Mouse (Mus musculus) embryonic facial prominence, embryonic 12.5 days (tissue): Measurements from ENCODE around the gene Map3k5. TPM values are rescaled to one million over a fixed set of nuclear protein-coding genes. Genes with fewer than 3 reads are reported as not detected.

Experiments
- ATAC-seq: fragments of 200-750 bp; cut with Nextera tagmentation; 2 replicates; pipeline ENCODE4 v1.8.0; 2017; ENCODE audit not compliant: insufficient number of reproducible peaks, insufficient read depth, low FRiP score, low TSS enrichment
- H3K27ac ChIP-seq: fragments of 300-500 bp; sonication (generic); 2 replicates; pipeline ENCODE4 v1.5.1; 2016; ENCODE audit warnings: mild to moderate bottlenecking
- H3K27me3 ChIP-seq: fragments of 300-500 bp; sonication (generic); 2 replicates; pipeline ENCODE4 v1.6.1; 2016; ENCODE audit warnings: mild to moderate bottlenecking, moderate library complexity
- H3K36me3 ChIP-seq: fragments of 300-500 bp; sonication (generic); 2 replicates; pipeline ENCODE4 v1.6.1; 2016; ENCODE audit warnings: mild to moderate bottlenecking
- H3K4me1 ChIP-seq: fragments of 300-500 bp; sonication (generic); 2 replicates; pipeline ENCODE4 v1.6.1; 2016
- H3K4me2 ChIP-seq: fragments of 300-500 bp; sonication (generic); replicated peaks from 2 replicates; pipeline ENCODE4 v1.6.1; 2016; ENCODE audit warnings: mild to moderate bottlenecking, moderate library complexity
- H3K4me3 ChIP-seq: fragments of 300-500 bp; sonication (generic); 2 replicates; pipeline ENCODE4 v1.5.1; 2016; ENCODE audit warnings: mild to moderate bottlenecking
- H3K9ac ChIP-seq: fragments of 300-500 bp; sonication (generic); 2 replicates; pipeline ENCODE4 v1.6.1; 2016; ENCODE audit warnings: mild to moderate bottlenecking, moderate library complexity
- H3K9me3 ChIP-seq: fragments of 300-500 bp; sonication (generic); 2 replicates; pipeline ENCODE4 v1.6.1; 2016; ENCODE audit warnings: mild to moderate bottlenecking, moderate library complexity
- WGBS: fragments of 180-500 bp; shearing (Covaris S2); methylation state at CpG from one replicate; pipeline ENCODE4 v1.1.7; 2016; 5-methylcytosine and 5-hydroxymethylcytosine counted together
- polyA plus RNA-seq: library from polyadenylated mRNA; unstranded; fragments of >200 nt; fragmentation: Nextera tagmentation; extraction: Ambion mirVana; gene quantifications from 2 replicates; pipeline ENCODE4 v1.2.1, GENCODE M21; 2016

The Map3k5 gene
- polyA plus RNA-seq, 1 experiment from 2014 or later: 2.5 TPM

DNA sequence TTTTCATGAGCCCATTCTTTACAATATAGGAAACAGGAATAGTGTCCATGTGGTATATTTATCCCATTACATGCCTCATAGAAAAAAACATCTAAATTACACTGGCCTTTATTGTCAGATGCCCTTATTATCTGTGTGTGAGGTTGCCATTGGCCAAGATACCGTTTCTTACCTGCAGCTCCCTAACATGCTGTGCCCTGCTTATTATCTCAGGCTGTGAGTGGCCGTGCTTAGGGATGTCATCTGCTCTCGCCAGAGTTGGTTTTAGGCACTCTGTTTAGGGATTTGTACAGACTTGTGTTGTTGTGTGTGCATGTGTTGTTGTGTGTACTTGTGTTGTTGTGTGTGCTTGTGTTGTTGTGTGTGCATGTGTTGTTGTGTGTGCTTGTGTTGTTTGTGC lies 84.5 kb downstream of the Map3k5 start:
- Histone ChIP-seq H3K27me3 (no peaks in the 10 kb centered on the region), H3K9me3 (0 out of 2 replicates have a peak, but pooled peaks cover 5% of the 10 kb centered on the region), H3K4me3 (no peak overlapping the region), H3K4me1 (peaks cover 8% of the 10 kb centered on the region; the same call in 1 of the 2 replicates), H3K4me2 (no peak overlapping the region), H3K36me3 (no peaks in the 10 kb centered on the region), H3K9ac (no peak overlapping the region), H3K27ac (no peak overlapping the region)
- no peak for ATAC-seq
- 92% methylated on average over 3 of the region's 3 CpGs for WGBS

DNA sequence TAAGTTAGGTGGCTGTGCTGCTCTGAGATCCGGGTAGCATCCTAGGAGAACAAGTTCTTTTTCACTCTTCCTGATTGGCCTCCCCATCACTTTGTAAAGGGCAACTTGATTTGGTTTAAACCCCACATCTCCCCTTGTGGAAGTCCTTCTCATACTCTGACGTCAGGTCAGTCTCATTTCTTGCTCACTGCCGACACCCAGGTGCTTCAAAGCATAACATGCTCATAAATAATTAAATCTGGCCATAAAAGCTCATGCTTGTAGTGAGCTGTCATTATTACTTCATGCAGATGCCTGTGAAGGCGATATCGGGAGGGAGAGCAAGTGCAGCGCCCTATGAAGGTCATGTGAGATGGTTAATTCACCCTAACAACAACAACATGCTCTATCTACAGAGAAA lies 87.0 kb downstream of the Map3k5 start:
- WGBS: 85% methylated on average over 6 of the region's 6 CpGs
- Histone ChIP-seq H3K27ac (no peak overlapping the region), H3K4me2 (no peak overlapping the region), H3K4me3 (no peak overlapping the region), H3K36me3 (no peaks in the 10 kb centered on the region), H3K9ac (no peak overlapping the region), H3K27me3 (no peaks in the 10 kb centered on the region), H3K9me3 (0 out of 2 replicates have a peak, but pooled peaks cover 5% of the 10 kb centered on the region), H3K4me1 (peaks cover 8% of the 10 kb centered on the region; the same call in 1 of the 2 replicates)
- ATAC-seq: no peak

DNA sequence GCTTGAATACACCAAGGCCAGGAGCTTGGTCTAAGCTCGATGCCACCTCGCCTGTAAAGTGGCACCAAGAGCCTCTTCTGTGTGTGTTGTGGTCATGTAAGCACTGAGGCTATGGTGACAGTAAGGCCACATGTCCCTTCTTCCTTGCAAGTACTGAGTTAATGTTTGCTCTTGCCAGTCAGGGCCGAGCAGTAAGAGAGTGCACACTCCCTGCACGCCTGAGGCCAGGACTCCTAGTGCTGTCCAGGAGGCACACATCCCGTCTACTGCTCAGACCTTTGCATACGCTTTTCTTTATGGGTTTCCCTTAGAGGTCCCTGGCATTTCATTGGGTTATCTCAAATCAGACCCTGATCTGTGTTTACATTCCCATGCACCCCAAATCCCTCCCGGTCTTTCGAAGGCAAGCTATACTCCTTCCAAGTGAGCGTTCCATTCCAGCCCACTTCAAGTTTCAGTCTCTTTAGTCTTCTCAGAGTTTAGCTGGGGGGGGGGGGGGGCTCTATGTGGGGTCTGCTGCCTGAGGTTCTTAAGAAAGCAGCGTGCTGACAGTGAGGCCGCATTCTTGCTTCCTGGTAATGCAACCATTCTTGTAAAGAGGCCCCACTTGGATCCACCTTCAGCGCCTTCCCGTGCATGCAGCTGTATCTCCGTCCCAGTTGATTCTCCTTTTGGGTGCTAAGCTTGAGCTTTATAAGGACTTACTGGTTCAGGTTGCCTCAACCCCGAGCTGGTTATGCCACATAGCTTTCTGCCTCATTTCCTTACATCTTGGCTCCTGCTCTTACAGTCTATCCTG lies 87.6 kb downstream of the Map3k5 start:
- Histone ChIP-seq H3K9ac (no peak overlapping the region), H3K4me1 (peaks cover 8% of the 10 kb centered on the region; the same call in 1 of the 2 replicates), H3K27ac (no peak overlapping the region), H3K27me3 (no peaks in the 10 kb centered on the region), H3K4me2 (no peak overlapping the region), H3K36me3 (no peaks in the 10 kb centered on the region), H3K9me3 (0 out of 2 replicates have a peak, but pooled peaks cover 5% of the 10 kb centered on the region), H3K4me3 (no peak overlapping the region)
- no peak for ATAC-seq
- whole genome bisulfite sequencing: 80% methylated on average over 15 of the region's 15 CpGs

DNA sequence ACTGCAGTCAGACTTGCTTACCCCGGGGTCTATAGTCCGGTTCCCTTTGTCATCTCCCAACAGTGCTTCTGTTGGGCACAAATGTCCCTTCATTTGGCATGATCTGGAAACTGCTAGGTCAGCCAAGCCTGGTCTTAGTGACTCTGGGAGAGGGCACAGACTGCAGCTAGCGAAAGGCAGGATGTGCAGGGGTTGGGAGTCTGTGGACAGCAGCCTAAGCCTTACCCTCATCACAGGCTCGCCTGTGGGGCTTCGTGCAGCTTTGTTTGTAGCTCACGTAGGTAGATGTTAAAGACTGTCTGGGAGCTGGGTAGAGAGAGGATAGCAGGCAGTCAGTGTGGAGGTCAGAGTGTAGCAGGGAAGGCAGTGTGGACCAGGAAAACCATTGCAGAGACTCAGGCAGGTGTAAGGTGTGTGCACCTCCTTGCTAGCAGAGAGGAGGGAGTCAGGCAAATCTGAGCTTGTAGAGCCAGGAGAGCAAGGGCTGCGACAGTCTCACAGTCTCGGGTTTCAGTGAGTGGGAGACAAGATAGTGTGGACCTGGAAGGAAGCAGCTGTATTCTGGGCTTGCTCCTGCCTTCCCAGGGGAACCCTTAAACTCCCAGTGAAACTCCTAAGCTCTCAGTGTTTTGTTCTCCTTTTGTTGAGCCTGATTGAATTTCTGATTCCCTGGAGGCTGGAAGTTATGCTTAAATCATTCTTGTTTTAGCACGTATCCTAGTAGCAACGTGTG lies 88.5 kb downstream of the Map3k5 start:
- WGBS: 60% methylated on average over 10 of the region's 10 CpGs
- Histone ChIP-seq H3K27ac (no peak overlapping the region), H3K4me1 (peaks cover 8% of the 10 kb centered on the region; the same call in 1 of the 2 replicates), H3K9me3 (0 out of 2 replicates have a peak, but pooled peaks cover 3% of the 10 kb centered on the region), H3K36me3 (no peaks in the 10 kb centered on the region), H3K9ac (no peak overlapping the region), H3K27me3 (no peaks in the 10 kb centered on the region), H3K4me3 (no peak overlapping the region), H3K4me2 (no peak overlapping the region)
- ATAC-seq: 0 out of 2 replicates have a peak, but pooled peaks have one; percentile 10

- Histone ChIP-seq H3K27me3 (no peaks in the 10 kb centered on the region), H3K9ac (no peak overlapping the region), H3K36me3 (no peaks in the 10 kb centered on the region), H3K4me3 (no peak overlapping the region), H3K9me3 (no peaks in the 10 kb centered on the region), H3K4me1 (peaks cover 8% of the 10 kb centered on the region; the same call in 1 of the 2 replicates), H3K4me2 (no peak overlapping the region), H3K27ac (no peak overlapping the region)
- 79% methylated on average over 10 of the region's 10 CpGs for WGBS
- ATAC-seq: no peak
Measured at GRCm38 (mm10) chr10:20023524-20023923, 89.3 kb downstream of the Map3k5 start.

DNA sequence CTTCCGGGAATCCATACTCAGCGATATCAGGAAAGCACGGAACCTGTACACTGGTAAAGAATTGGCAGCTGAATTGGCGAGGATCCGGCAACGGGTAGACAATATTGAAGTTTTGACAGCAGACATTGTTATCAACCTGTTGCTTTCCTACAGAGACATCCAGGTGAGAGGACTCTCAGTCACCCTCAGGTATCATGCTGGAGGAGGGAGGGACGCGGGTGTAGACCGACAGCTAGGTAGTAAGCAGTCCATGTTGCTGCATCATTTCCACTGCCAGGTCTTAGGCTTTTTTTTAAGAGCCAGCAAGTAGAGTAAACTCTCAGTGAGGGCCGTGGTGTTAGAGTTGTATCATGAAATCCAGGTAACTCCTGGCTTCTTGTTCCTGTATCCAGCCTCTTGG lies 90.6 kb downstream of the Map3k5 start:
- Histone ChIP-seq H3K4me3 (no peak overlapping the region), H3K4me1 (peaks cover 8% of the 10 kb centered on the region; the same call in 1 of the 2 replicates), H3K9ac (no peak overlapping the region), H3K27me3 (no peaks in the 10 kb centered on the region), H3K4me2 (no peak overlapping the region), H3K9me3 (no peaks in the 10 kb centered on the region), H3K36me3 (no peaks in the 10 kb centered on the region), H3K27ac (no peak overlapping the region)
- ATAC-seq: no peak
- 92% methylated on average over 10 of the region's 10 CpGs for WGBS

DNA sequence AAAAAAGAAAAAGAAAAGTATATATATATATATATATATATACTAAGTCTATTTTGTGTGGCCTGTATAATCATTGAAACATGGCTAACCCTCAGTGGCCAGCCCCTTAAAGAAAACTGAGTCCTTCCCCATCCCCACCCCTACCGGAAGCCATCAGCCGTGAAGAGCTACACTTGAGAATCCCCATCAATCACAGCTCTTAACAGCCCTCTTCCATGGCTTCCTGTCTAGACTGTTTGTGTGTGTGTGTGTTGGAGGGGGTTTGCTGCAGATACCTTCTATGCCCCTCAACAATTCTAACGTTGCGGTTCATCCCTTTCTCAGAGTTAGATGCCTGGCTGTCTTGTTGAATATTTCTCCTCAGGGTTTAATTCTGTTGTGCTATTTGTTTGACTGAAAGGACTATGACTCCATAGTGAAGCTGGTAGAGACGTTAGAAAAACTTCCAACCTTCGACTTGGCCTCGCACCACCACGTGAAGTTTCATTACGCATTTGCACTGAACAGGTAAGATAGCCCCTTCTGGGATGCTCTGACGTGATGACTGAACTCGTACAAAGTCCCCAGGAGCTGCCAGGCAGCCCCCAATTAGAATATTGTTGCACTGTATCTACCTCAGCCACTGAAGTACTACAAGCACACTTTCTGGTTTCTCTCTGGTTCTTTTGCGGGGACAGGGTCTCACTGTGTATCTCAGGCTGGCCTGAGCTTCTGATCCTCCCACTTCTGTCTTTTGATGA lies 91.7 kb downstream of the Map3k5 start:
- H3K4me3 ChIP-seq: no peak overlapping the region
- peaks cover 8% of the 10 kb centered on the region; the same call in 1 of the 2 replicates for H3K4me1 ChIP-seq
- H3K9me3 ChIP-seq: no peaks in the 10 kb centered on the region
- H3K9ac ChIP-seq: no peak overlapping the region
- no peaks in the 10 kb centered on the region for H3K27me3 ChIP-seq
- no peaks in the 10 kb centered on the region for H3K36me3 ChIP-seq
- no peak overlapping the region for H3K27ac ChIP-seq
- no peak overlapping the region for H3K4me2 ChIP-seq
- ATAC-seq: no peak
- WGBS: 83% methylated on average over 12 of the region's 12 CpGs

GRCm38 (mm10) chr10:20030703-20031102 lies 96.4 kb downstream of the Map3k5 start:
- H3K9me3 ChIP-seq: no peaks in the 10 kb centered on the region
- no peaks in the 10 kb centered on the region for H3K4me1 ChIP-seq
- H3K27ac ChIP-seq: no peak overlapping the region
- ATAC-seq: no peak
- H3K4me3 ChIP-seq: no peak overlapping the region
- H3K4me2 ChIP-seq: no peak overlapping the region
- H3K27me3 ChIP-seq: no peaks in the 10 kb centered on the region
- H3K36me3 ChIP-seq: no peaks in the 10 kb centered on the region
- 92% methylated on average over 1 of the region's 1 CpGs for WGBS
- H3K9ac ChIP-seq: no peak overlapping the region

DNA sequence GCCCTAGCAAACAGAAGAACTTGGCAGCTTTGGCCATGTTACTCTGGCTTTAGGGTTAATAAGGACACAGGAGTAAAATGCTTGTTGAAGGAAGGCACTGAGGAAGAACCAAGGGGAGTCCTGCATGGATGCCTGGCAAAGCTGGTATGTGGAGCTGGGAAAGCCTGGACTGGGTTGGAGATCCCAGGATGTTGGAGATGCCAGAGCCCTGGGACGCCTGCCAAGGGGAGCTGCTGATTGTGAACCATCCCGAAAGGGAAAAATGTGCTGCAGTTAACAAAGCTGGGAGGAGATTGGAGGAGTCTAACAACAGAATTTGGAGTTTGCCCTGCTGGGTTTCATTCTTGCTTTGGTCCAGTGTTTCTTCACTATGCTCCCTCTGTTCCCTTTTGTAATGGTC lies 97.7 kb downstream of the Map3k5 start:
- 81% methylated on average over 2 of the region's 2 CpGs for WGBS
- H3K4me2 ChIP-seq: no peak overlapping the region
- no peak overlapping the region for H3K27ac ChIP-seq
- H3K4me1 ChIP-seq: no peaks in the 10 kb centered on the region
- H3K9me3 ChIP-seq: no peaks in the 10 kb centered on the region
- H3K27me3 ChIP-seq: no peaks in the 10 kb centered on the region
- no peak overlapping the region for H3K4me3 ChIP-seq
- H3K9ac ChIP-seq: no peak overlapping the region
- ATAC-seq: no peak
- no peaks in the 10 kb centered on the region for H3K36me3 ChIP-seq

DNA sequence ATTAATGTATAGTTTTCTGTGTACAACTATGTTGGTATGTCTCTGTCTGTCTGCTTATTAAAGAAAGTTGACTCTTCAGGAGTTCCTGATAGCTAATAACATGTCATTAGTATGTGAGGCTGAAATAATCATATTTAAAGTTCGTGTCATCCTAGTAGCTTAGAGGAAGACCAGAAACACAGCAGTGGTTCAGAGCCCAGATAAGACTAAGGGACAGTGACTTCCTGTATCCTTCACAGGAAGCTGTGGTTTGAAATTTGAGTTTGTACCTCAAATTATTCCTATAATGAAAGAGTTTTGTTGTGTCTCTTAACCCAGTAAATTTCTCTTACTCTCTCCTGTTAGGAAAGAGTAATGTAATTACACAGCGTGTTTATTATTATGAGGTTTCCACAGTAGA lies 102.1 kb downstream of the Map3k5 start:
- Histone ChIP-seq H3K27ac (no peak overlapping the region), H3K9ac (no peak overlapping the region), H3K9me3 (no peaks in the 10 kb centered on the region), H3K4me1 (no peaks in the 10 kb centered on the region), H3K4me3 (no peak overlapping the region), H3K36me3 (no peaks in the 10 kb centered on the region), H3K4me2 (no peak overlapping the region), H3K27me3 (no peaks in the 10 kb centered on the region)
- no peak for ATAC-seq
- WGBS: 80% methylated on average over 2 of the region's 2 CpGs

- 71% methylated on average over 7 of the region's 7 CpGs for WGBS
Measured at GRCm38 (mm10) chr10:20036846-20037245, 102.6 kb downstream of the Map3k5 start.

More at GRCm38 (mm10) chr10:20036846-20037245, 102.6 kb downstream of the Map3k5 start:
- Histone ChIP-seq H3K9ac (no peak overlapping the region), H3K4me3 (no peak overlapping the region), H3K4me2 (no peak overlapping the region), H3K36me3 (no peaks in the 10 kb centered on the region), H3K9me3 (no peaks in the 10 kb centered on the region), H3K27me3 (no peaks in the 10 kb centered on the region), H3K27ac (no peak overlapping the region), H3K4me1 (no peaks in the 10 kb centered on the region)
- ATAC-seq: no peak
